Mouse (Mus musculus): ENCODE data around the gene Fbxw8. TPM values are rescaled to one million over a fixed set of nuclear protein-coding genes. Genes with fewer than 3 reads are reported as not detected.

The Fbxw8 gene
- total RNA-seq, 2 experiments from 2014 or later, result 18.5 to 20.1 TPM

DNA sequence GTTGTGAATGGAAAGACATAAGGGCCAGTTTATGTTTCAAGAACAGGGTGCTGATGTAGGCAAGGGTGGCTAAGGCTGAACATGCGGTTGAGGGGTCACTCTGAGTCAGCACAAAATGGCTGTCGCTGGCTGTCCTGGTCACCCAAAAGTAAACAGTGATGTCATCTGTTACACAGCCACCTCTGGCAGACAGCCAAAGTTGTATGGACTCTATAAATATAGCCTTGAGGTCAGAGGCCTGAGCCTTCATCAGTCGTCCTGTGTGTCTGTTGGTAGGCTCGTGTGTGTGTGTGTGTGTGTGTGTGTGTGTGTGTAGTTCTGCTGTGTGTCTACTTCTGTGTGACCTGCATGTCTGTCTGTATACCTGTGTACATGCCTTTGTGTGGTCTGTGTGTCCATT lies 1.7 kb upstream of the Fbxw8 start:
- DNase-seq, result no peak

DNA sequence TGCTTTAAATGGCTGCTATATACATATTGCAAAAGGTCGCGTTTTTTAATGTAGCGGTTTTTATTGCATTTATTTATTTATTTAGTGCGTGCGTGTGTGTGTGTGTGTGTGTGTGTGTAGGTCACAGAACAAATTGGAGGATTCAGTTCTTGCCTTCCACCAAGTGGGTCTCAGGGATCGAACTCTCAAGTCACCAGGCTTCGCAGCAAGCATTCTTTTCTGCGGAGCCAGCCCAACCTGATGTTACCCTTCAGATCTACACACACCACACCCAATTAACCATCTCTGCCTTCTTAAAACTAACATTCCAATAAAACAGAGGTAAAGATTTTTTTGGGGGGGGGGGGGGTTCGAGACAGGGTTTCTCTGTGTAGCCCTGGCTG lies 292 bp upstream of the Fbxw8 start:
- no peak for DNase-seq

GRCm38 (mm10) chr5:118149711-118150110 lies 5.6 kb downstream of the Fbxw8 start:
- DNase-seq, result peak; percentile 82

DNA sequence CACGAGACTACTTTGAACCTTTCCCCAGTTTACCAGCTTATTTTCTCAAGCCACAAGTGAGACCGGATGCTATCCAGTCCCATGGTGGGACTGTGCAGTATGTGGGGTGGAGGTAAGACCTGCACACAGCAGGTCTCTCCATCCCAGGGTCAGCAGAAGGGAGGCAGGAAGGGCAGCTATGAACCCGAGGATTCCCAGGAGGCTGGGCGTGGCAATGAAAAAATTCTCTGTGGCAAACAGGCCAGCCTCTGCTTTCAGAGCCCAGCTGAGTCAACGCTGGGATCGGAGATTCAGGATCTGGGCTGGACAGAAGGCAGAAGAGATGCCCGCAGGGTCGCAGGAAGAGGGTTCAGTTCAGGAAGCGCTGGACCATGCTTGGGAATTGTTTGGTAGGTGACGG lies 8.0 kb downstream of the Fbxw8 start:
- DNase-seq, result no peak

DNA sequence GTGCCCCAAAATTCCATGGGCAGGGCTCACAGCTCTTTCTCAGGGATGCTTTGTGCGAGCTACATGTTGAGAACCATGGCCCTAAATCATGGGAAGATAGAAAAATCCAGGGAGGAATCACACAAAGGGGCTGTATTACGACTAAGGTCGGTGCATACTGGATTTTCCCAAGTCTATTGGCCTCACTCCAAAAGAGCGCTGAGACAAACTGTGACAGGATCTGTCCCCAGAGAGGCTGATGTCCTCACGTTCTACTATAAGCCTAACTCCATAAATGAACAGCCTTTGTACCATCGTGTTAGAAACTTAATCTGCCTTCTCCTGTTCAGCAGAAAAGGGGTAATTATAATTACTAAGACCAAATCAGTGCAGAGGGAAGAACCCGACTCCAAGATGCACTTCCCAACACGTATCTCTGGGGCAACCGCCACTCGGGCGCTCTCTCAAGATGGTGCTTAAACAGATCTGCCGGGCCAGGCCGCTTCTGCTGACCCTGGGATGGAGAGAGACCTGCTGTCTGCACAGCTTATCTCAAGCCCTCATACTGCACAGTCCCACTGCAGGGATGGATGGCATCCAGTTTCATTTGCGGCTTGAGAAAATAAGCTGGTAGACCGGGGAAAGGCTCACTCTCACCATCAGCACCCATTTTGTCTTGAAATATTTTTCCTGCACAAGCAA lies 9.1 kb downstream of the Fbxw8 start:
- DNase-seq, result no peak

DNA sequence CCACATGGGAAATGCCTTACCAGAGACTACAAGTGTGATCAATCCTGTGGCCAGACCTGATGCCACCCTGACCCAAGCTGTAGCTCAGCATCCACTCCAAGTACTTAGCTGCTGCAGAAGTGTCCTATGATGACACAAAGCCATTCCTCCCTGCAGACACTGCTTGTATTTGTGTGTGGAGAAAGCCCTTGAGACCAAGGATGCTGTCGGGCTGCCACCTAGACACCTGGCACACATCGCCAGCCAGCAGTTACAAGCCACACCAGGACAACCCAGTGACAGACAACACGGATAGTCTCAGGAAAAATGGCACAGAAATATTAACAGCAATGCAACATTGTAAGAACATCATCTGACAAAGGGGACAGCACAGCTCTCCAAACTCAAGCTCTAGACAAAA lies 9.8 kb downstream of the Fbxw8 start:
- no peak for DNase-seq

- no peak for DNase-seq
These were observed 10.5 kb downstream of the Fbxw8 start for GRCm38 (mm10) chr5:118144770-118145169.

DNA sequence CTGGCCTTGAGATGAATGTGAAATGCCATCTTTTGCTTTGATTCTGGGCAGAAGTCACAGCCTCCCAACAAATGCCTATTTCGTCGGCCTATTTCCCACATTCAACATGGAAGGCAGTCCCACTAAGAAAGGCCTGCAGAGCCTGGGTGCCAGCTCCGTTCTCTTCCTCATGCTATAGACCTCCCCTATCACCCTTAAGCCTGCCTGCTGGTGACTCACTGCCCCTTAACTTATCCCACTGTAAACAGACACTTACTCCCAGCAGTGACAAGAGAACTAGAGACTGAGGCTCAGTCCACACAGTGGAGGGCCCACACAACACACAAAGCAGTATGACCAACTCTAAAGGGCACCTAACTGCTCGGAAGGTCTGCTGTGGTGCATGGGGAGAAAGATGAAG lies 10.9 kb downstream of the Fbxw8 start:
- DNase-seq, result no peak

DNA sequence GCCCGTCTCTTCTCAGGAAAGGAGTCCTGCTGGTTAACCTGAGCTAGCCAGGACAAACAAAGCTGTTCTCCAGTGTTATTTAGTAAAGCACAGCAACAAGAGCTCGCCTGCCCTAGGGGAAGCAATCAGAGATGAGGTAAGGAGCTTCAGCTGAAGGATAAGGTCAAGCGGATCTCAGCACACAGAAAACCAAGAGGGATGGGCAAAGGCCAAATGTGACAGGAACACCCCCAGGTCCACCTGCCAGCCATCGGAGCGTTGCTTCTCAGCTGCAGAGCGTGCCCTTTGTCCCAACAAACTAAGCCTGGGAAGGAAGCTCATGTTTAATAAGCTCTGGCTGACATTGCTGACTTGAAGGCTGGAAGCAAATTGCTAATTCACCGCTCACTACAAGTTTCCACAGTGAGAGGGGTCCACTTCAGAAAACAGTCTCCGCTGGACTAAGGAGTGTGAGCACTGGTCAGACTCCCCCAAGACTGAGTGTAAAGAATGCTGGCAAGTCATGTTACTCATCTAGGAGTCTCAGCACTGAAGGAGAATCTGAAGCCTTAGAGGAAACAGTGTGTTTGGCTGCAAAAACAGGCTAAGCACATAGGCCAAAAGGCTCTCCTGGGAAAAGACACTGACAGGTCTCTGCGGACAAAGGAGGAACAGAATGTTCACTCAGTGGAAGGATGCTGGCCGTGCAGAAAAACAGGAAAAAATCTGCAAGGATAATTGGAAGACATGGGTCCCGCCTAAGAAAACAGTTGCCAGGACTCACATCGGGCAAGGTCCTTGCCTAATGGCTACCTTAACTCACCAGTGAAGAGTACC lies 11.8 kb downstream of the Fbxw8 start:
- DNase-seq, result peak; percentile 81

DNA sequence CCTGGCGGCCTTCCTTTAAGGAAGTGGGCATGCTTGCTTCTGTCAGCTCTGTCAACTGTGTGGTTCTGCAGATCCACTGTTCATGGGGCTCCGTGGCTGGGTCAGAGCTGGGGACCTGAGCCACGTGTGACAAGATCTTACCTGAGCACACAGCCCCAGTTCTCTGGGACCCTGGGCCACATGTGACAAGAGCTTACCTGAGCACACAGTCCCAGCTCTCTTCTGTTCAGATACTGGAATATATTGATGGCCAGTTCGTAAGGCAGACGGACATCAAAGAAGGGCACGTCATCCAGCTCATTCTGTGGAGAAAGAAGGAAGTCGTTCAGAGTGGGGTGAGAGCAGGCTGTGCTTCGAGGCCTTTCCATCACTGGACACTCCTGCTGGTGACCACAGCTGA lies 12.8 kb downstream of the Fbxw8 start:
- no peak for DNase-seq

DNA sequence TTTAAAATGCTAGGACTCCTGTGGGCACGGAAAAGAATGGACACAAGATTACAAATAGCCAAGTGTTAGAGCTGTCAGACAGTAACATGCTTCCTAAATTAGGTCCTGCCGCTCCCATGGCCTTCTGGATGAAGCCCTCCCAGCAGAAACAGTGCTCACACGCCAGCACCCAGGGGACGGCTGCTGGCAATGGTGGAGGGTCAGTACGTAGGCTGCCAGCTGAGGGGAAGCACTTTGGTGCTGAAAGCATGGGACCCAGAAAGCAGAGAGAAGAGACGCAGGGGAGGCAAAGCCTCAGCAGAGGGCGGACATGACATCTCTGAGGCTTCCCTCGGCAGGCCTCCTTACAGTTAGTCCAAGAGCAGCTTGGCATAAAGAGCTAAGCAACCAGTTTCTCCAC lies 15.6 kb downstream of the Fbxw8 start:
- DNase-seq, result no peak

GRCm38 (mm10) chr5:118136391-118136790 lies 18.9 kb downstream of the Fbxw8 start:
- no peak for DNase-seq

- DNase-seq, result peak; percentile 58
These were observed 26.6 kb downstream of the Fbxw8 start for GRCm38 (mm10) chr5:118128651-118129050.

- no peak for DNase-seq
These were observed 27.1 kb downstream of the Fbxw8 start for GRCm38 (mm10) chr5:118128208-118128607.

GRCm38 (mm10) chr5:118126671-118127070 lies 28.6 kb downstream of the Fbxw8 start:
- no peak for DNase-seq

GRCm38 (mm10) chr5:118123096-118123495 lies 32.2 kb downstream of the Fbxw8 start:
- no peak for DNase-seq

GRCm38 (mm10) chr5:118121928-118122327 lies 33.3 kb downstream of the Fbxw8 start:
- no peak for DNase-seq

GRCm38 (mm10) chr5:118120670-118121069 lies 34.6 kb downstream of the Fbxw8 start:
- no peak for DNase-seq

DNA sequence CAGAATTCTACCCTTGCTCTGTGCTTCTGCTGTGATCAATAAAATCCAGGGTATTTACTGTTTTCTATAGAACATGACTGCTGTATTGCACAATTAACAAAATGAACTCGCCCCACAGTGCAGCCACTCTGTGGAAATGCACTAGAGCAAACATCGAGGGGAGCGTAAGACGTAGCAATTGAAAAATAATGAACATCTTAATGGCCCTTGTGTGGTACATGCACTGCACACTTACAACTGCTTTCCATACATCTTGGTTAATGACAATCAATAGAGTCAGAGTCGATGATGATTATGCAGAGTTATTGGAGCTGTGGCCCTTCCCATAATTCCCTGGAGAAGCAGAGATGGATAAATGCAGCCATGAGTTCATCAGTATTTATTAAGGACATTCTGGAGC lies 36.3 kb downstream of the Fbxw8 start:
- DNase-seq, result no peak

DNA sequence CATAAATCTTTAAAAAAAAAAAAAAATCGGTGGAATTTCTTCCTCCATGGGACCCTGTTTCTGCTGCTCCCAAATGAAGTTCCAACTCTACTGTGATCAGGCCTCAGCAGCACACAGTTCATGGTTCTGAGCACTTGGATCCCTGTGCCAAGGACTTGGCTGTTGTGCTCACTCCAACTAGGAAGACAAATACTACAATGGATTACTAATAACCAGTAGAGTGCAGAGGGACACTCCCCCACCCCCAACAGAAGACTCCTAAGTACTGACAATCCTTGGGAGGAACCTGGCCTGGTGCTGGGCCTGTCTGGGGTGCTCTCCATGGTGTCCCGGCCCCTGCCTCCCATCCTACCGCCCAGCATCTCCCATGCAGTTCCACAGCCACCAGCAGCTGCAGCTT lies 36.9 kb downstream of the Fbxw8 start:
- no peak for DNase-seq

DNA sequence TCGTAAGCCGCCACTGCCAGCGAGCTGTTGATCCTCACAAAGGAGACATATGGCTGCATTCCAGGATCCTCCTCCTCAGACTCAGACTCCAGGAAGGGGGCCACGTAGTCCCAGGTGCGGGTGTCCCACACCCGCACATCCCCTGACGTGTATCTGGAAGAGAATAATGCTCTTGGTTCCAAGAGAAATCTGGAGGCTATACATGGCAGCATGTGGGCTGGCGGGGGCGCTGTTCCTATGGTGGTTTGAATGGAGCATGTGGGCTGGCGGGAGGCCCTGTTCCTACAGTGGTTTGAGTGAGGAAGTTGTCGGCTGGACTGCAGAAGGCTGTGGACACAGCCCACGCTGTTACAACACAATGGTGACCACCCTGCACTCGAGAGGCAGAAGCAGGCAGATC lies 41.6 kb downstream of the Fbxw8 start:
- DNase-seq, result no peak

GRCm38 (mm10) chr5:118113043-118113442 lies 42.2 kb downstream of the Fbxw8 start:
- DNase-seq, result no peak

GRCm38 (mm10) chr5:118108794-118109440 lies 46.3 kb downstream of the Fbxw8 start:
- DNase-seq, result no peak

Data from gastrocnemius, postnatal 25 days (tissue).